Comparison of ENCODE assay signal across 22 mouse cellular contexts in the genomic region with DNA sequence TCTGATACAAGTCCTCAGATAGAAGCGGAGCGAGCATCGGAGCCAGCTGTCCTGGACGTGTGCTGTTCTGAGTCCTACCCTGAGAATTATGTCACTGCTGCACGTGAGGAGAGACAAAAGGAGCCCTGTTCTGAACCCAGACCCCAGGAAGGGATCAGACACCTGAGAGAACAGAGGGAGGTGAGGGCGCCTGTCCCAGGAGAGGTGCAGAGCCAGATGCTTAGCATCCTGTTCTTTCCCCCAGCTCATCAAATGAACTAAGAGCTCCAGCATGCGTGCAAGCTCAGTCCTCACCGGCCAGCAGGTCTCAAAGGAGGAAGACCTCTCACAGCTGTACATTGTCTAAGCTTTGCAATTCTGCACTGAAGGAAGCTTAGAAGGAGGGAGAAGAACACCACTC. TPM values are rescaled to one million over a fixed set of nuclear protein-coding genes. Genes with fewer than 3 reads are reported as not detected.
A peak's percentile ranks its signal among the peaks of the same experiment; 100 is the strongest.
DNase-seq lines count a peak whose midpoint lies in the region; ATAC-seq and TF ChIP-seq lines count a peak whose summit lies in the region.
"Had no signal": no experiment of that assay in that cellular context is flagged by ENCODE, and none has a peak within 500 bp of the region (broad histone marks: within the 10 kb centered on the region; RNA-seq: fewer than 3 reads in every experiment).

No protein-coding gene starts in this region.

- TF ChIP-seq CTCF in kidney, postnatal 0 days (IDR thresholded peaks at IDR 0.05; ENCODE audit: low read depth), result no peak

- H3K27ac ChIP-seq in embryonic facial prominence, embryonic 14.5 days (replicated peaks; ENCODE audit: low read depth, low read length), result no peak overlapping the region
- no peak overlapping the region for H3K27ac ChIP-seq in embryonic facial prominence, embryonic 10.5 days (replicated peaks)
- H3K27ac ChIP-seq in kidney, postnatal 0 days, result no peak overlapping the region
- H3K27ac ChIP-seq in limb, embryonic 14.5 days (replicated peaks; ENCODE audit: low read depth, low read length), result no peak overlapping the region
- H3K27ac ChIP-seq in limb, embryonic 10.5 days, result no peak overlapping the region

- TF ChIP-seq POLR2A in limb, embryonic 14.5 days (IDR thresholded peaks at IDR 0.05; ENCODE audit: borderline replicate concordance, extremely low read depth, insufficient read depth, insufficient read length), result no peak

- H3K27me3 ChIP-seq in embryonic facial prominence, embryonic 14.5 days (replicated peaks; ENCODE audit: control insufficient read depth, insufficient read depth, low read length), result no peaks in the 10 kb centered on the region
- H3K27me3 ChIP-seq in embryonic facial prominence, embryonic 10.5 days (replicated peaks; ENCODE audit: low read depth, poor library complexity, severe bottlenecking), result no peaks in the 10 kb centered on the region
- H3K27me3 ChIP-seq in kidney, postnatal 0 days (ENCODE audit: insufficient read depth, low read length), result no peaks in the 10 kb centered on the region
- no peaks in the 10 kb centered on the region for H3K27me3 ChIP-seq in limb, embryonic 14.5 days (ENCODE audit: control insufficient read depth, insufficient read depth, low read length)
- H3K27me3 ChIP-seq in limb, embryonic 10.5 days (ENCODE audit: low read depth, poor library complexity, severe bottlenecking), result no peaks in the 10 kb centered on the region
- H3K27me3 ChIP-seq: CH12.LX, Patski had no signal

- no peak overlapping the region for H3K9ac ChIP-seq in embryonic facial prominence, embryonic 14.5 days (ENCODE audit: low read depth, low read length)
- H3K9ac ChIP-seq in kidney, postnatal 0 days (ENCODE audit: low read depth, low read length), result no peak overlapping the region
- no peak overlapping the region for H3K9ac ChIP-seq in limb, embryonic 14.5 days (ENCODE audit: low read depth, low read length, severe bottlenecking)

- H3K4me1 ChIP-seq in embryonic facial prominence, embryonic 14.5 days (ENCODE audit: control insufficient read depth, insufficient read depth, low read length), result no peaks in the 10 kb centered on the region
- no peaks in the 10 kb centered on the region for H3K4me1 ChIP-seq in embryonic facial prominence, embryonic 10.5 days
- no peaks in the 10 kb centered on the region for H3K4me1 ChIP-seq in kidney, postnatal 0 days (replicated peaks; ENCODE audit: insufficient read depth, low read length)
- H3K4me1 ChIP-seq in limb, embryonic 14.5 days (ENCODE audit: control insufficient read depth, insufficient read depth, low read length), result no peaks in the 10 kb centered on the region
- no peaks in the 10 kb centered on the region for H3K4me1 ChIP-seq in limb, embryonic 10.5 days

- H3K9me3 ChIP-seq in embryonic facial prominence, embryonic 14.5 days (ENCODE audit: control insufficient read depth, low read length), result no peaks in the 10 kb centered on the region
- no peaks in the 10 kb centered on the region for H3K9me3 ChIP-seq in embryonic facial prominence, embryonic 10.5 days
- no peaks in the 10 kb centered on the region for H3K9me3 ChIP-seq in kidney, postnatal 0 days (replicated peaks; ENCODE audit: low read length)
- H3K9me3 ChIP-seq in limb, embryonic 14.5 days (ENCODE audit: control insufficient read depth, low read length), result no peaks in the 10 kb centered on the region
- no peaks in the 10 kb centered on the region for H3K9me3 ChIP-seq in limb, embryonic 10.5 days (replicated peaks)
- H3K9me3 ChIP-seq: G1E had no signal

- ATAC-seq in embryonic facial prominence, embryonic 14.5 days (ENCODE audit: low read depth), result peak; percentile 51; the same call in 1 of the 2 replicates
- 0 out of 2 replicates have a peak, but pooled peaks have one; percentile 22 for ATAC-seq in frontal cortex, adult (ENCODE audit: low TSS enrichment)
- no peak for ATAC-seq in kidney, postnatal 0 days (replicated peaks; ENCODE audit: low FRiP score, low read depth)
- ATAC-seq in limb, embryonic 14.5 days (ENCODE audit: low FRiP score, low read depth), result peak; percentile 64; the same call in 1 of the 2 replicates
- ATAC-seq: activated CD4-positive, CD25-positive, alpha-beta regulatory T cell, adult 4 months; CD4-positive, CD25-positive, alpha-beta regulatory T cell, adult 4 months; Patski had no signal

- H3K36me3 ChIP-seq in embryonic facial prominence, embryonic 14.5 days (ENCODE audit: control insufficient read depth, insufficient read depth, low read length), result peaks cover 80% of the 10 kb centered on the region
- H3K36me3 ChIP-seq in embryonic facial prominence, embryonic 10.5 days (replicated peaks), result no peaks in the 10 kb centered on the region
- H3K36me3 ChIP-seq in kidney, postnatal 0 days (ENCODE audit: insufficient read depth, low read length), result no peaks in the 10 kb centered on the region
- H3K36me3 ChIP-seq in limb, embryonic 14.5 days (ENCODE audit: control insufficient read depth, insufficient read depth, low read length), result peaks cover 22% of the 10 kb centered on the region
- no peaks in the 10 kb centered on the region for H3K36me3 ChIP-seq in limb, embryonic 10.5 days
- H3K36me3 ChIP-seq: G1E had no signal

- 68% methylated on average over 8 of the region's 8 CpGs for WGBS in embryonic facial prominence, embryonic 14.5 days
- 77% methylated on average over 8 of the region's 8 CpGs for WGBS in embryonic facial prominence, embryonic 10.5 days
- 62% methylated on average over 8 of the region's 8 CpGs for WGBS in kidney, postnatal 0 days
- 74% methylated on average over 8 of the region's 8 CpGs for WGBS in limb, embryonic 14.5 days
- 82% methylated on average over 8 of the region's 8 CpGs for WGBS in limb, embryonic 10.5 days

- H3K4me2 ChIP-seq in embryonic facial prominence, embryonic 14.5 days (ENCODE audit: low read depth, low read length), result no peak overlapping the region
- no peak overlapping the region for H3K4me2 ChIP-seq in kidney, postnatal 0 days (ENCODE audit: low read length)
- H3K4me2 ChIP-seq in limb, embryonic 14.5 days (replicated peaks; ENCODE audit: low read depth, low read length, severe bottlenecking), result no peak overlapping the region

- DNase-seq in embryonic facial prominence, embryonic 14.5 days (ENCODE audit: low spot score), result peak; percentile 13
- DNase-seq in embryonic facial prominence, embryonic 10.5 days (ENCODE audit: low spot score), result no peak
- DNase-seq in frontal cortex, postnatal 10 days (ENCODE audit: low spot score in 2 of 2), result no peak
- peak; percentile 26 for DNase-seq in kidney, postnatal 0 days (ENCODE audit: low spot score)
- no peak for DNase-seq in kidney, adult 18-20 months
- peak; percentile 16 for DNase-seq in limb, embryonic 14.5 days (ENCODE audit: low spot score)
- DNase-seq in limb, embryonic 10.5 days (ENCODE audit: low spot score), result no peak
- DNase-seq: adrenal gland, adult 2 months; adrenal gland, adult 8-10 months; adrenal gland, postnatal 10 days; adrenal gland, postnatal 14 days; adrenal gland, postnatal 25 days; adrenal gland, postnatal 36 days; B cell, adult 2 months; cerebellum, adult 11 months; cerebellum, adult 11-12 months had no signal

- no peak overlapping the region for H3K4me3 ChIP-seq in embryonic facial prominence, embryonic 14.5 days (ENCODE audit: low read depth, low read length)
- no peak overlapping the region for H3K4me3 ChIP-seq in embryonic facial prominence, embryonic 10.5 days
- no peak overlapping the region for H3K4me3 ChIP-seq in kidney, postnatal 0 days (replicated peaks; ENCODE audit: low read depth, low read length)
- H3K4me3 ChIP-seq in limb, embryonic 14.5 days (replicated peaks; ENCODE audit: low read length), result no peak overlapping the region
- H3K4me3 ChIP-seq in limb, embryonic 10.5 days, result no peak overlapping the region

RNA-seq across cellular contexts. Expression of a gene that starts 16.8 kb away (rescaled TPM):
- polyA plus RNA-seq in embryonic facial prominence, embryonic 14.5 days (2014; fragmentation: Nextera tagmentation; extraction: Ambion mirVana), result 133 and 141 TPM in 2 replicates
- polyA plus RNA-seq in embryonic facial prominence, embryonic 10.5 days (2016; fragmentation: Nextera tagmentation; extraction: Ambion mirVana), result 1.3 and 1.9 TPM in 2 replicates
- polyA plus RNA-seq in kidney, postnatal 0 days (2015; fragmentation: Nextera tagmentation; extraction: Ambion mirVana), result 24.6 and 29.5 TPM in 2 replicates
- polyA plus RNA-seq in limb, embryonic 14.5 days (2012; rRNA removed), result 78.6 and 87.8 TPM in 2 replicates
- 77.6 and 92.6 TPM in 2 replicates for polyA plus RNA-seq in limb, embryonic 14.5 days (2014; fragmentation: Nextera tagmentation; extraction: Ambion mirVana)
- polyA plus RNA-seq in limb, embryonic 10.5 days (2016; fragmentation: Nextera tagmentation; extraction: Ambion mirVana), result 0.97 and 2.0 TPM in 2 replicates
- polyA plus RNA-seq: activated CD4-positive, CD25-positive, alpha-beta regulatory T cell, adult 4 months; CD4-positive, CD25-positive, alpha-beta regulatory T cell, adult 4 months; G1E had no signal

Comparison
In these comparisons a context has a peak if more than half of its experiments do, and no peak if none do; other contexts are left out.
1. DNase-seq: peak in embryonic facial prominence, embryonic 14.5 days (single experiment), kidney, postnatal 0 days (single experiment) and limb, embryonic 14.5 days (single experiment); none in embryonic facial prominence, embryonic 10.5 days (single experiment), frontal cortex, postnatal 10 days (0 of 2), kidney, adult 18-20 months (single experiment) and limb, embryonic 10.5 days (single experiment).